ENCODE assay signal across 10 mouse cellular contexts in genomic region chr8:72352951-72353699, GRCm38 (mm10). TPM values are rescaled to one million over a fixed set of nuclear protein-coding genes. Genes with fewer than 3 reads are reported as not detected.
DNase-seq lines count a peak whose midpoint lies in the region; ATAC-seq and TF ChIP-seq lines count a peak whose summit lies in the region.
"Had no signal": no experiment of that assay in that cellular context is flagged by ENCODE, and none has a peak within 500 bp of the region (broad histone marks: within the 10 kb centered on the region; RNA-seq: fewer than 3 reads in every experiment).

No protein-coding gene starts in this region.

- 0 out of 2 replicates have a peak, but pooled peaks have one; percentile 39 for ATAC-seq in forebrain, embryonic 15.5 days (replicated peaks)
- 0 out of 2 replicates have a peak, but pooled peaks have one; percentile 56 for ATAC-seq in limb, embryonic 12.5 days (ENCODE audit: insufficient number of reproducible peaks, insufficient read depth, low FRiP score, low TSS enrichment, low read depth)

- DNase-seq in forebrain, embryonic 10.5 days (ENCODE audit: extremely low spot score, low spot score) = no peak
- no peak for DNase-seq in limb, embryonic 10.5 days (ENCODE audit: low spot score)
- peak; percentile 42 to 54 for DNase-seq in kidney, postnatal 4 days
- no peak for DNase-seq in retina, embryonic 14.5 days (ENCODE audit: low spot score)
- DNase-seq in ovary, postnatal 36 days (ENCODE audit: low spot score) = no peak
- DNase-seq: cerebellum, postnatal 14 days had no signal

- TF ChIP-seq CTCF in cortical plate, adult 2 months (IDR thresholded peaks at IDR 0.05; ENCODE audit: extremely low read depth, insufficient read depth, low read length) = no peak

- no peak for TF ChIP-seq POLR2A in cortical plate, adult 2 months (IDR thresholded peaks at IDR 0.05; ENCODE audit: extremely low read depth, insufficient read depth, low read length)

- no peak overlapping the region for H3K27ac ChIP-seq in forebrain, embryonic 15.5 days (replicated peaks)
- H3K27ac ChIP-seq in forebrain, embryonic 10.5 days = no peak overlapping the region
- H3K27ac ChIP-seq in limb, embryonic 12.5 days = no peak overlapping the region
- H3K27ac ChIP-seq in limb, embryonic 10.5 days = no peak overlapping the region
- H3K27ac ChIP-seq in cortical plate, adult 2 months (ENCODE audit: insufficient read depth, low read length) = 0 out of 2 replicates have a peak overlapping the region, but pooled peaks have one; percentile 18

- no peak overlapping the region for H3K4me3 ChIP-seq in forebrain, embryonic 15.5 days
- no peak overlapping the region for H3K4me3 ChIP-seq in forebrain, embryonic 10.5 days
- no peak overlapping the region for H3K4me3 ChIP-seq in limb, embryonic 12.5 days (replicated peaks)
- no peak overlapping the region for H3K4me3 ChIP-seq in limb, embryonic 10.5 days
- H3K4me3 ChIP-seq in cortical plate, adult 2 months (ENCODE audit: insufficient read depth, low read length) = no peak overlapping the region
- H3K4me3 ChIP-seq: megakaryocyte, embryonic 14.5 days had no signal

- WGBS in forebrain, embryonic 15.5 days = 85% methylated on average over 8 of the region's 8 CpGs
- WGBS in forebrain, embryonic 10.5 days = 90% methylated on average over 8 of the region's 8 CpGs
- 82% methylated on average over 8 of the region's 8 CpGs for WGBS in limb, embryonic 12.5 days
- WGBS in limb, embryonic 10.5 days = 88% methylated on average over 8 of the region's 8 CpGs

- no peak overlapping the region for H3K4me2 ChIP-seq in forebrain, embryonic 15.5 days (replicated peaks)
- H3K4me2 ChIP-seq in limb, embryonic 12.5 days = no peak overlapping the region

- no peak overlapping the region for H3K9ac ChIP-seq in forebrain, embryonic 15.5 days (replicated peaks)
- H3K9ac ChIP-seq in limb, embryonic 12.5 days (replicated peaks) = no peak overlapping the region

- H3K4me1 ChIP-seq in forebrain, embryonic 15.5 days = no peaks in the 10 kb centered on the region
- no peaks in the 10 kb centered on the region for H3K4me1 ChIP-seq in forebrain, embryonic 10.5 days
- no peaks in the 10 kb centered on the region for H3K4me1 ChIP-seq in limb, embryonic 12.5 days (replicated peaks)
- peaks cover 9% of the 10 kb centered on the region for H3K4me1 ChIP-seq in limb, embryonic 10.5 days
- H3K4me1 ChIP-seq in cortical plate, adult 2 months (ENCODE audit: control insufficient read depth, insufficient read depth, low read length) = peaks cover 10% of the 10 kb centered on the region

- H3K9me3 ChIP-seq in forebrain, embryonic 15.5 days = no peaks in the 10 kb centered on the region
- no peaks in the 10 kb centered on the region for H3K9me3 ChIP-seq in forebrain, embryonic 10.5 days
- H3K9me3 ChIP-seq in limb, embryonic 12.5 days = no peaks in the 10 kb centered on the region
- no peaks in the 10 kb centered on the region for H3K9me3 ChIP-seq in limb, embryonic 10.5 days (replicated peaks)
- H3K9me3 ChIP-seq: megakaryocyte, embryonic 14.5 days had no signal

- peaks cover 28% of the 10 kb centered on the region for H3K36me3 ChIP-seq in forebrain, embryonic 15.5 days
- H3K36me3 ChIP-seq in forebrain, embryonic 10.5 days (replicated peaks) = peaks cover 72% of the 10 kb centered on the region
- H3K36me3 ChIP-seq in limb, embryonic 12.5 days = peaks cover 75% of the 10 kb centered on the region
- H3K36me3 ChIP-seq in limb, embryonic 10.5 days = peaks cover 75% of the 10 kb centered on the region

- H3K27me3 ChIP-seq in forebrain, embryonic 15.5 days = no peaks in the 10 kb centered on the region
- no peaks in the 10 kb centered on the region for H3K27me3 ChIP-seq in forebrain, embryonic 10.5 days (ENCODE audit: poor library complexity, severe bottlenecking)
- no peaks in the 10 kb centered on the region for H3K27me3 ChIP-seq in limb, embryonic 12.5 days
- H3K27me3 ChIP-seq in limb, embryonic 10.5 days (ENCODE audit: low read depth, poor library complexity, severe bottlenecking) = no peaks in the 10 kb centered on the region

RNA-seq across cellular contexts. Expression of gene Klf2, which starts 34.3 kb away (rescaled TPM):
- 4.0 and 4.1 TPM in 2 replicates for polyA plus RNA-seq in forebrain, embryonic 15.5 days (2015; fragmentation: Nextera tagmentation; extraction: Ambion mirVana)
- 2.6 and 3.0 TPM in 2 replicates for polyA plus RNA-seq in forebrain, embryonic 10.5 days (2016; fragmentation: Nextera tagmentation; extraction: Ambion mirVana)
- 5.3 and 6.0 TPM in 2 replicates for polyA plus RNA-seq in limb, embryonic 12.5 days (2016; fragmentation: Nextera tagmentation; extraction: Ambion mirVana)
- polyA plus RNA-seq in limb, embryonic 10.5 days (2016; fragmentation: Nextera tagmentation; extraction: Ambion mirVana) = 3.1 and 3.6 TPM in 2 replicates
- 11.7 and 14.7 TPM in 2 replicates for polyA plus RNA-seq in cortical plate, adult 2 months (2012; rRNA removed)

RNA-seq across cellular contexts. Expression of gene Gm10282, which starts 48.1 kb away (rescaled TPM):
- polyA plus RNA-seq in forebrain, embryonic 15.5 days (2015; fragmentation: Nextera tagmentation; extraction: Ambion mirVana) = 23.0 and 23.1 TPM in 2 replicates
- 36.7 and 41.7 TPM in 2 replicates for polyA plus RNA-seq in forebrain, embryonic 10.5 days (2016; fragmentation: Nextera tagmentation; extraction: Ambion mirVana)
- 30.3 and 32.4 TPM in 2 replicates for polyA plus RNA-seq in limb, embryonic 12.5 days (2016; fragmentation: Nextera tagmentation; extraction: Ambion mirVana)
- 25.6 and 29.2 TPM in 2 replicates for polyA plus RNA-seq in limb, embryonic 10.5 days (2016; fragmentation: Nextera tagmentation; extraction: Ambion mirVana)
- 5.3 and 5.4 TPM in 2 replicates for polyA plus RNA-seq in cortical plate, adult 2 months (2012; rRNA removed)

Comparison
In these comparisons a context has a peak if more than half of its experiments do, and no peak if none do; other contexts are left out.
1. DNase-seq: peak in kidney, postnatal 4 days (2 of 2); none in forebrain, embryonic 10.5 days (single experiment), limb, embryonic 10.5 days (single experiment), retina, embryonic 14.5 days (single experiment) and ovary, postnatal 36 days (single experiment).